Mouse (Mus musculus) thymus, postnatal 14 days (tissue): ENCODE results near the gene Ffar2.
A peak's percentile ranks its signal among the peaks of the same experiment; 100 is the strongest.

ENCODE experiments used
- DNase-seq: peaks from one replicate; pipeline ENCODE4 v3.0.0; 2021

The Ffar2 gene

DNA sequence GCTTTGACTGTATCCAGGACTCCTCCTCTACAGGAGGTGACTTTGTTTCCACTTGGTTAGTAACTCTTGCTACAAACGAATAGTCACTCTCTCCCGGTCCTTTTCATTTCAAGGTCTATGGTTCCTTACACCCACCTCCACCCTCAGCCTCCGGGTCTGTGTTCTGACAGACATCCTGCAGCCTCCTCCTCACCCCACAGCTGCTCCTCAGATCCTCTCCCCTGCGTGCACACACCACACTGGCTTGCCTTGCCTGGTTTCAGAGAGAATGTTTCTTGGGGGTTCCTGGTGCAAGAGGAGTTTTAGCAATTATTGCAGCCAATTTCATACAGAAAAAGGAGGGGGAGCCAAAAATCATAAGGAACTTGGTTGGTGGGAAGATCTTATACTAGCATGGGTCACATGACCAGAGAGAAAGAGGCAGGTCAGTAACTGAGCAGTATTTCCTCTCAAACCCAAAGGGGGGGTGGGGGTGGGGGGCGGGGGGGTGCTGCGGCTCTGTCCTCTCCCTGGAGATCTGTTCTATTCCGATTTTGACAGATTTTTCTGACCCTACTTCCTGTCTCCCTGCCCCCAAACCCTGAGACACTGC lies 2.6 kb downstream of the Ffar2 start:
- DNase-seq = peak; percentile 45

DNA sequence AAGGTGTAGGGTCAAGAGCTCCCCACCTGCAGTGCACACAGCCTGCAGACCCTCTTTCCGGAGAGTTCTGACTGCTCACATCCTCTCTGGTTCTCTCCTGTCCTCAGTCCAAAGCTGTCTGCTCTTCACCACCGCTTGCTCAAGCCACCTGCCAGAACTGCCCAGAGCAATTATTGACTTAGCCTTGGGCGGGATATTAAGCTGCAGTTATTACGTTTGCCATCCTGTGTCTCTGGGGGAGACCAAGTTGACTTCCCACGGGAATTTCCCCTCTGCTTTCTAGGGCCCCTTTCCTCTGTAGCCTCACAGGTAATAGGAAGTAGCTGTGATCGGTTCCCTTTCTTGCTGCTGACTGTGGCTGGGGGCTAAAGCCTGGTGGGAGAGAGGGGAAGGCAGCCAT lies 3.4 kb downstream of the Ffar2 start:
- no peak for DNase-seq

DNA sequence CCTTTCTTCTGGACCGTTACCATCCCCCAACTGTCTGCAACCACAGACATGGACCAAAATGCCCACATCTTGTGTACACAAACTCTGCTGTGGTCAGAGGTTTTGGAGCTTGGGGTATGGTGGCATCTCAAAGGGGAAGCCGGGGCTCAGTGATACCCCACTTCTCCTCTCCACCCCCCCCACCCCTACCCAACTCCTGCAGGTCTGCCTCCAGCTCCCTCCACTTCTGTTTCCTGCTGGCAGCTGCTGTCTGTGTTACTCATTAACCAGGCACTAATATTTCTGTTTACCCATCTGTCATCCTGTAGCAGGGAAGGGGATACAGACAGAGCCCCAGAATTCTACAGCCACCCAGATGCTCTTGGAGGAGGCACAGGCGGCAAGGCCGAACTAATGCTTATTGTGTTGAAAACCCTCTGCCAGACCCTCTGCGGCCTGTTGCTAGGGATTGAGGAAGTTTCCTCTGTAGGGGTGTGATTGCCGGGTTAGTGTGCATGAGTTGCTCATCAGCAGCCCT lies 11.2 kb downstream of the Ffar2 start:
- no peak for DNase-seq

DNA sequence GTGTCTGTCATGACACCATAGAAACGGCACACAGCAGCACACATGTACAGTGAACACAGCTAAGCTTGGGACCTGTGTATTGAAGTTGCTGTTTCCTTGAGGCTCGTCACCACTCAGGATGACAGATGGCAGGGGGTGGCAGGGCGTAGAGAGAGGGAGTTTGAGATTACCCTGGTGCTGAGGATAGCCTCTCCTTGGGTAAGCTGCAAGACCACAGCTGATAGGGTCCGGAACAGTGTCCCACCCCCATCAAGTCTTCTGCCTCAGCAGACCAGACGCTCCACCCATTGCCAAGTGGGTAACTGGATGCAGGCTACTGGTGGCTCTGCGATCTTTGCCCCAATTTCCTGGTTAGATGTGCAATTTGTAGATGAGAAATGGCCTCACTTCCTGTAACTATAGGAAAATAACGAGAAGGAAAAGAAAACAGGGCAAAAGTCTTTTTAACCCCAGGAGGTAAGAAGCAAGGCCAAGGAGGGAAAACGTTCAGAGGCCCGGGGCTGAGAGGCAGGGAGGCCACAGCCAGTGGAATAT lies 11.8 kb downstream of the Ffar2 start:
- DNase-seq = no peak

DNA sequence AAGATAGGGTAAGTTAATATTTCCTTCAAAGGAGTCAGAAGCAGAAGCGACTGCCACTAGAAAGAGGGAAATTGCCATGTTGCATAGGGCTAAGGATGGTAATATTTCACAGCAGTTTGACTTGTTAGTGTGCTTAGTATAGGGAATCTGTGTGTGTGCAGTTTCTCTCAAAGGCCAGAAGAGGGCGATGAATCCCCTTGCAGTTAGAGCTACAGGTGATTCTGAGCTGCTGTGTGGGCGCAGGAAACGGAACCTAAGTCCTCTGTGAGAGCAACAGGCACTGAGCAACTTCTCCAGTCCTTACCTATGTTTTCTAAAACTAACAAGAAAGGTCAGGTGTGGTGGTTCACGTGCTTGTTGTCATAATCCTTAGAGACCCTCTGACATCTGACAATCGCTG lies 13.3 kb downstream of the Ffar2 start:
- no peak for DNase-seq

DNA sequence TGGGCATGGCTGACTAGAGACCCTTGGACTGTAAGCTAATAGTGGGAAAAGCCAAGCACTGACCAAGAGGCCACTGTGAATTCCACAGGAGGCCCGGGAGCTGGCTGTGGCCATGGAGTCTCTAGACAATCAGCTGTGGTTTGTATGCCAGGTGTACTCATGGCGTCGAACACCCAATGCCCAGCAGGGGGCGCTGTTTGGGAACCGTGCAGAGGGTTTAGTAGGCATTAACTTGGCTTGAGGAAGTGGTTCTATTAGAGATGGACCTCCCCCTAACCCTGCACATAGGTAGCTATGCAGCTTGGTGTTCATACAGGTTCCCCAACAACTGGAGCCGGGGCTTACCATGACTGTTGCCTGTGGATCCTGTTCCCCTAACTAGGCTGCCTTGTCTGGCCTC lies 17.7 kb downstream of the Ffar2 start:
- DNase-seq = peak; percentile 61

DNA sequence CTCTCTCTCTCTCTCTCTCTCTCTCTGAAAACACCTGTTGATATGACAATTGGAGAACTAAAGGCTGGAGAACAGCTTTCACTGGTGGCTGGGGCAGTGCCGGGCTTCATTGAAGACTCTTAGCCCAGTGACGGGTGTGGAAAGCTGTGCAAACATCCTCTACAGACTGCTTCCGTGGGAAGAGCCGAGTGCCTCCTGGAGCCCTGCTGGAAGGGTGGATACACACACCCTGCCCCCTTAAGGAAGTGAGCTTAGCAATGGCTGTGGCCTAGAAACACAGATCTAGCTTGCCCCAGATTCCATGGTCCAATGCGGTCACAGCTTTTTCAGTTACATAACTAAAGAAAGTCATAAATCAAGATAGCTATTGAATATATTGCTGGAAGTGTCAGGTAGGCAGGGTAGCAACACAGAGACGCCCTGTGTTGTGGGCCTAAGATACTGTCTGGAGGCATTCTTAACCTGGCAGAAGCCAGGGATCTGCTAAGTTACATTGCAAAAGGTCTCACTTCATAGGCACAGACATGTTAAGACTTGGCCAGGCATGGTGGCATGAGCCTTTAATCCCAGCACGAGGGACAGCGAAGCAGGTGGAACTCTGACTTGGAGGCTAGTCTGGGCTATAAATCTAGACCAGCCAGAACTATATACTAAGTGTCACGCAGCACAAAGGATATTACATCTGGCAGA lies 19.4 kb downstream of the Ffar2 start:
- DNase-seq = no peak

DNA sequence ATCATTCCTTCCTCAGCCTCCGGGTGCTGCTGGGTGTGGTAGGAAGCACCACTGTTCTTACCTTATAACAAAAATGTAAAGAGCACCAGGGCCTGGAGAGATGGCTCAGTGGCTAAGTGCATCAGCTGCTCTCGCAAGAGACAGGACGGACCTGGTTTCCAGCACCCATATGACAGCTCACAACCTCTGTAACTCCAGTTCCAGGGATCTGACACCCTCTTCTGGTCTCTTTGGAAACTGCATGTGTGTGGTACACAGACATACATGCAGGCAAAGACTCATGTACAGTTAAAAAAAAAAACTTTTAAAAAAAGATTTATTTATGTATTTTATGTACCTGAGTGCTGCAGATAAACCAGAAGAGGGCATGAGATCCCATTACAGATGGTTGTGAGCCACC lies 20.3 kb downstream of the Ffar2 start:
- no peak for DNase-seq

DNA sequence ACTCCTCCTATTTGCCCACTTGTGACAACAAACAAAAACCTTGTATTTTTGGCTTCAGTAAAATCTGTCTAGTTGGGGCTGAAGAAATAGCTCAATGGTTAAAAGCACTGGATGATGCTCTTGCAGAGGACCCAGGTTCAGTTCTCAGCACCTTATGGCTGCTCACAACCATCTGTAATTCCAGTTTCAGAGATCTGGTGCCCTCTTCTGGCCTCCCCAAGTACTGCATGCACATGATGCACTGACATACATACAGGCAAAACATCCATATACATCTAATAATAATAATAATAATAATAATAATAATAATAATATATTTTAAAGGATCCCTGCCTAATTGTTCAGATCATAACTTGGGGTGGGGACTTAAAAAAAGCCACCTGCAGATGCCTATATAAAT lies 22.9 kb downstream of the Ffar2 start:
- DNase-seq = no peak

DNA sequence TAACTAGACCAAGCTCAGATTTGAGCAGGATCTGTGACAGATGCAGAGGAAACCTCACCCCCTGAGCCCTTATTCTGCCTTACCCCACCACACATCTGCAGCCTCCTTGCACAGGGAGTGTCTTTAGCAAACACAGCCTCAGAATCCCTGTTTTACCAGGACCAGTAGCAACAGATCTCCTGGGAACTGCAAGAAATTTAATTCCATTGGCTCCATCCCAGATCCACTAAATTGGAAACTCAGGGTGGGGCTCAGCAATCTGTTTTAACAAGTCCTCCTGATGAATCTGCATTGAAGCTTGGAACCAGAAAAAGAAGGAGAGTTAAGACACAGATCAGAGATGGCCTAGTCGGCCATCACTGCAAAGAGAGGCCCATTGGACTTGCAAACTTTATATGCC lies 26.8 kb downstream of the Ffar2 start:
- no peak for DNase-seq

DNA sequence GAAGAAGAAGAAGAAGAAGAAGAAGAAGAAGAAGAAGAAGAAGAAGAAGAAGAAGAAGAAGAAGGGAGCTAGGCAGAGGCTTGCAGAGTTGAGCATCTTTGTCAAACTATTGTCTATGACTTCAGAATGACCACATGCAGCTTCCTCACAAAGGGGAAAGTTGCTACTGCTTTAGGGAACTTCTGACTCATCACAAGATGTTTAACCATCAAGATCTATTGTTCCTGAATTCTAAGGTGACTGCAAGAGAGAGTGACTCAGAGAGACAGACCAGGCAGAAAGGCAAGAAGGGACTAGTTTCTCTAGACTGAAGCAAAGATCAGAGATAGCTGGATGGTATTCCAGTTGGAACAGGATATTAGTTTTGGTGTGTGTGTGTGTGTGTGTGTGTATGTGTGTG lies 28.7 kb downstream of the Ffar2 start:
- no peak for DNase-seq

DNA sequence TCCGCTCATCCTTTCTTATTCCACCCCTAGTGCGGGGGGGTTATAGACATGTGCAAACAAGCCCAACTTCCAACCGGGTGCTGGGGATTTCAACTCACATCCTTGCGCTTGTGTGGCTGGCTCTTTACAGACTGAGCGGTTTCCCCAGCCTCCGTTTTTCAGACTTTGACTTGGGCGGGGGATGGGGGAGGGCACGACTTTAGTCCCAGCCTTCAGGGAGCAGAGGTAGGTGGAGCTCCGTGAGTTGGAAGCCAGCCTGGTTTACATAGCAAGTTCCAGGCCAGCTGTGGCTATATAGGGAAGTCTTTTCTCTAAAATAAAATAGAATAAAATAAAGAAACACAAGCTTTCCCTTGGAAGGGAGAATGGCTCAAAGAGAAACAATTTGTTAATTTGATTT lies 31.7 kb downstream of the Ffar2 start:
- no peak for DNase-seq

DNA sequence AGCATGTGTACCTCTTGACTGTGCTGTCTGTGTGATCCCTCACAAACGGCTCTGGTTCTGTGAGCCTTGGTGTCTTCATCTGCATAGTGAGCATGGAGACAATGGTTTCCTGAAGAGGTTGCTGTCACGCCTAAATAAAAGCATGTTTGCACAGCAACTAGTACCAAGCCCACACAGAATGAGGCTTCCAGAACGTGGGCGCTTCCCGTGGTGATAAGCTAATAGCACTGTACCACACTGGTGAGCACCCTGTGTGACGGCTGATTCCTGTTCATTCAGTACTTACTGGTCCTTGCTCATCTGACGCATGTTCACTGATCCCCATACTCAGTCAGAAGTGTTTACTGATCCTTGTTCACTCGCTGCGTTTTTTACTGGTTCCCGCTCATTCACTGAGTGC lies 33.4 kb downstream of the Ffar2 start:
- DNase-seq = no peak

DNA sequence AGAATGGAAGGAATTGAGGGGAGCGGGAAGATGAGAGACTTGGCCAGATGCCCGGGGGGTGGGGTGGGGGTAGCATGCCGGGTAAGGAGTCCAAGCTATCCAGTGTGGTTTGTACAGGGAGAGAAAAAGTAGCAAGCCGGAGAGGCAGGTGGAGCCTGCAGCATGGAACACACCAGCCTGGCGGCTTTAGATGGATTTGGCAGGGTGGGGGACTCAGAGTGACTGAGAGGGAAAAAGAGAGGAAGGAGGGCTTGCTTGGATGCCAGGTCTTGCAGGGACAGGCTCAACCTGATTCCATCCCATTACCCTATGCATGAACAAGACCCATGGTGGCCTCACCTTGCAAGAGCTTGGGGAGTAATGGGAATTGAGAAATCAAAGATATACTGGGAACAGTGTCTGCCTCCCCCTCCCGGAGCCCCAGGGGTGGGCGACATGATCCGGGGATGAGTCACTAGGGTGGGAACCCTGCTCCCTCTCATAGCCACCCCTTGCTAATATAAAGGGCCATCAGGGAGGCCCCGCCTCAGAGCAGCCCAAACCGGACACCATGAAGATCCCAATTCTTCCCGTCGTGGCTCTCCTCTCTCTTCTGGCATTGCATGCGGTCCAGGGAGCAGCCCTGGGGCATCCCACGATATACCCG lies 36.1 kb downstream of the Ffar2 start, which contains the start of gene Krtdap:
Gene Krtdap (plus strand): TSS at position 520 of the 646 bp plus-strand sequence.
- DNase-seq = no peak

DNA sequence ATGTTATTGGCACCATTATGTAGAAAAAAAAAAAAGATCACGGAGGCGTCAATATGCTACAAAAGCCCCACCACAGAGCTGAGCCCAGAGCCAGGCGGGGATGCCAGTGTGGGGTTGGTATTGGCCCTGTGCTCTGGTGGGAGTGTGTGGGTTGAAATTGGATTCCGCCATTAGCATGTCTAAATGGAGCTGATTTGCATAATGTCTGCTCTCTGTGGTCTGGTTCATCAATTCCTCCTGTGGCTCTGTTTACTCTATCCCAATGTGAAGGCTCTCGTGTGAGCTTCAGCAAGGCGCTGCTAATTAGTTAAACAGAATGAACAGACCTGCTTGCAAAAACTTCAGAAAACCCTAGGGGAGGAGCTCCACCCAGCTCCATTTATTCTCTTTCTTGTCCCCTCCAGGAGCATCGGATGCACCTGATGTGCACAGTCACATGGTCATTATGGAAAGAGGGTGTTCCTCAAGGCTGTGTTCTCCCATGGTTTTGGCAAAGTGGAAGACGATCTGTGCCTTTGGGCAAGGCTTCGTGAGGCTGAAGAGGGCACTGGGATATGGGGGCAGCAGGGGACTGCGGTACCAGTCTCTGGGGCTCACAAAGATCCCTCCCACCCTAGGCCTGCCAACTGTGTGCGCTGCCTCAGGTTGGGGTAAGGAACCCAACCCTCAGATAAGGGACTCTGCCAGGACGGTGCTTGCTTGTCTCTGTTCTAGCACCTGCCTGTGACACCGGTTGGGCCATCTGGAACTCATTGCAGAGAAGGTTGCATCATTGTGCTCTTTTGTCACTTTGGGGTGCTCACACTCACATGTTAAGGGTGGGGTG lies 37.6 kb downstream of the Ffar2 start:
- DNase-seq = no peak

DNA sequence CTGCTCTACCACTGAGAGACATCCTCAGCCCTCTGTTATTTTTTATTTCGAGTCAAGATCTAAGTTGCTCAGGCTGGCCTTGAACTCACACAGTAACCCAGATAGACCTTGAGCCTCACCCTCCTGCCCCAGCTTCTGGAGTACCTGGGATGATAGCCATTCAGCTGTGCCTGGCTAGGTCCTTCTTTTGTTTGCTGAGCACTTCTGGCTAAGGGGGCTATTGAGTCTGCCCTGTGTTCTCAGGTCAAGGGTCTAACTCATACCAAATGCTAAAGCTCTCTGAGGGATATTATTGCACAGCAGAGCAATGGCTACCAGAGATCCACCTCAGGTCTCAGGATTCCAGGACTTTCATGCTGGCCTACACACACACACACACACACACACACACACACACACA lies 38.4 kb downstream of the Ffar2 start:
- no peak for DNase-seq

DNA sequence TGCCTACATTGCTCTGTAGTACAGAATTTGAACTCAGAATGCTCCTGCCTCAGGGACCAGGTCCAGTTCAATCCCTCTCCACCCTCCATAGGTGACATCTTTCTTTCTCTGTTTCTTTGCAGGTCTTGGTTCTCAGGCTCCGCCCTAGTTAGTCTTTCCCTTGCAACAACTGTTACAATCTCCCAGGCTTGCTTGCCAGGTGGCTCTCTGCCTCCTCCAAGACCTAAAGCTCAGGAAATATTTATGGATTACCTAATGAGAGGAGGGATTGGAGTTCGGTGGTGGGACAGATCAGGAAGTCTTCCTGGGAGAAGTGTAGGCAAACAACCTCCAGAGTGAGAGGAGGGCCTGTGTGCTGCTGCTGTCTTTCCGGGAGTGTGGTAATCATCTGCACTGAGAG lies 40.9 kb downstream of the Ffar2 start:
- no peak for DNase-seq

DNA sequence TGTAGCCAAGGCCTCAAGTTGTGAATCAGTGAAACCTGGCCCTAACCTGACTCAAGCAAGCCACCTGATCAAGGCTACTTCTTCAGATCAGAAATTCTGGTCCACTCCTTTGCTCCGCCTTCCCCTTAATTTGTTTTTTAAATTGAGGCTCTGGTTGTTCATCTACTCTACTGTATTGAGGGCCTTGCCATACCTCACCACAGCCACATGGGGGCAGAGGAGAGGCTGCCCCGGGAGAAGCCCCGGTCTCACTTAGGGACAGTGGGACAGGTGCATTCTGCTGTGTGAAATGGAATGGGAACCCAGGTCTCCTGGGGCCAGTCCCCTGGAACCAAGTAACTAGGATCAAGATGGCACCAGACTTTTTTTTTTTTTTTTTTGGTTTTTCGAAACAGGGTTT lies 41.8 kb downstream of the Ffar2 start:
- peak; percentile 35 for DNase-seq

DNA sequence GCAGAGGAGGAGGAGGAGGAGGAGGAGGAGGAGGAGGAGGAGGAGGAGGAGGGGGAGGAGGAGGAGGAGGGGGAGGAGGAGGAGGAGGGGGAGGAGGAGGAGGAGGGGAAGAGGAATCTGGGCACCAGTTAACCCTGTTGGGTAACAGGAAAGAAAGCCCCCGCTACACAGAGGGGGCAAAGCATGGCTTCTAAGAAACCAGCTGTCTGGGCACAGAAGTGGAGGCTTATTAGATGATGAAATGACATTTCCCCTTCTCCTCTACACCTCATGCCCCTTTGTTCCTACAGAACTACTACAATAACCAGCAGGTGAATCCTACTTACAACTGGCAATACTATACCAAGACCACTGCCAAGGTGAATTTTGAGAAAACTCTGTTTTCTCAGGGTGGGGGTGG lies 45.7 kb downstream of the Ffar2 start:
- no peak for DNase-seq

DNA sequence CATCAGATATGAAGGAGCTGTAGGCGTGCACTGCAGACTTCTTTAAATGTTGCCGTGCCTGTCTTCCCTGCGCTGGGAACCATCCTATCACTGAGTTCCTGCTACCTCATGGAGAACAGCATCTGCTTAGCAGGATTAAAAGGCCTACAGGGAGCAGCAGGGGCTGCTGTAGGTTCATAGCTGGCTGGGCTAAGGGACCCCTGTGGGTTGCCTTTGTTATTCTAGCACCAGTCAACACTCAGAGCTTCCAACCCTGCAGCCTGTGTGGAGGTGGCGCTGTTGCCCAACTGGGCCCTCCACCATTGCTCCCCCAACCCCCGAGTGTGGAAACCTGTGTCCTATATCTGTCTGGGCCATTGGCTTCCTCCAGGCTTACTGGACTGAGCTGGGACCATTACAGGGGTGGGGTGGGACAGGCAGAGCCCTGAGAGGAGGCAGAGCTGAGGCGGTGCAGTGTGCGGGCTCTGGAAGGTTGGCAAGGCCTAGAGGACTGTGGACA lies 46.4 kb downstream of the Ffar2 start:
- DNase-seq = no peak

DNA sequence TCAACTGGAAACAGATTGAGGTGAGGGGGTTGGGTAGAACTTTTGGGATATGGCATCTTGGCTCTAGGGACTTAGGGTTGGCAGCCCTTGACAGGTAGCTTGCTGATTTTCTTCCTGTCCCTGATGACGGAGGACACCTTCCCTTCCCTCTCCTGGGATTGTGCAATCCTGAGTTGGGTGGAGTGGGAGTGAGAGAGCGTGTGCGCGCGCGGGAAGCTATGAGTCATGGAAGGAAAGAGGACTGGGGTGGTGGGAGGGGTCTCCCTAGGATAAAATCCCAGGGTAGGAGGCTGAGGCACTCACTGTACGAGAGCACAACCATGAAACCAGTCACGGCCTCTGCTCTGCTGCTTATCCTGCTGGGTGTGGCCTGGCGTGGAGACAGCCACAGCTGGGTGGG lies 47.5 kb downstream of the Ffar2 start:
- no peak for DNase-seq

DNA sequence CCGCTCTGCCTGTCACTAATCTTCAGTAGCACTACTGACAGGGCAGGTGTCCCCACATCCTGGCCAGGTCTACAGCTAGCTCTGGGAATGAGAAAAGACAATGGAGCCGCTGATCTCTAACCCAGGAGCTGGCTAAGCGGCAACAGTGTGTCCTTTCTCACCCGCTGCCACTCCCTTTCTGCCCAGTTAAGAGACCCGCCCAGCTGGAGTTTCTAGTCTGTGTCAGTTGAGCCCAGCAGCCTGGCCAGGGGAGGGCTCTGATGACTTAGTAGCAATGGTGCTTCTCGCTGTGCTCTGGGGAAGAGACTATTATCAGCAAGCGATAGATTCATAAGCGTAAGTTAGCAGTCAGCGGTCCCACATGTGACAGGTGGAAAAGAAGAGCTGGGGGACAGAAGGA lies 54.3 kb downstream of the Ffar2 start:
- DNase-seq = no peak
